Mouse (Mus musculus) cerebellum, adult 18-20 months (tissue): Measurements from ENCODE around the gene Crebzf.

Experiments used
- DNase-seq, 2 experiments: peaks; one replicate each; pipeline ENCODE4 v3.0.0; 2021

Gene Crebzf

GRCm38 (mm10) chr7:90442518-90443080 lies at the start of gene Crebzf:
Crebzf (plus strand) TSS chr7:90442729.
- peak; percentile 94 to 96 for DNase-seq

DNA sequence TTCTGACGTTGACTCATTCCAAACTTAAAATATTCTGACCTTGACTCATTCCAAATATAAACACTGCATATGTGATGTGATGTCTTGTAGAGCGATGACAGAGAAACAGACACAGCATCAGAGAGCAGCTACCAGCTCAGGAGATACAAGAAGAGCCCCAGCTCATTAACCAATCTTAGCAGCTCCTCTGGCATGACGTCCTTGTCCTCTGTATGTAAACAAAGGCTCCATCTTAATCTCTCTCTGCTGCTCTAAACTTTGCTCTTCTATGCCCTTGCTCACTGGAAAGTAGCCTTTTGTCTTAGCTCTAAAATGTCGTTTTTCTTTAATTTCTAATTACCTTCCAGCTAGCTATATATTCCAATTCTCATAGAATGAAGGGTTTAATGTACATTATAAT lies 47.5 kb upstream of the Crebzf start:
- no peak for DNase-seq

- DNase-seq, result no peak
These were observed 46.6 kb upstream of the Crebzf start for GRCm38 (mm10) chr7:90395928-90396327.

GRCm38 (mm10) chr7:90409934-90410333 lies 32.6 kb upstream of the Crebzf start:
- peak; percentile 64 to 76 for DNase-seq

- DNase-seq, result peak; percentile 79 to 88
These were observed 16.2 kb upstream of the Crebzf start, which contains the start of gene Ccdc89 for GRCm38 (mm10) chr7:90426020-90427001. Ccdc89 (plus strand) TSS chr7:90426577.

DNA sequence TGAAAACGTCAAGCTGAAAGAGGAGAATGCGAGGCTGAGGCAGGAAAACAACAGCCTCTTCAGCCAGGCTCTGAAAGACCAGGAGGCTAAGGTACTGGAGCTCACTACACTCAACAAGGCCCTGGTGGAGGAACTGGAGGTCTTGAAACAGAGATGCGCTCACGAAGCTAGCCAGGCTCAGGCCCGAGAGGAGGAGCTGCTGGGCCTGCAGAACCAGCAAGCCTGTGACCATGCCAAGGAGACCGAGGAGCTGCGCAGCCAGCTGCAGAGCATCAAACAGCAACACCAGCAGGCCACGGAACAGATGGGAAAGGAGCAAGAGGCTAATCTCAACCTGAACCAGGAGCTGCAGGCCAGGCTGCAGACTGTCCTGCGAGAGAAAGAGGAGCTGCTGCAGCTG lies 15.5 kb upstream of the Crebzf start:
- peak in 1 of 2 experiments; percentile 25 for DNase-seq

- peak in 1 of 2 experiments; percentile 53 for DNase-seq
These were observed 10.3 kb upstream of the Crebzf start for GRCm38 (mm10) chr7:90432221-90432620.

- no peak for DNase-seq
These were observed 2.5 kb upstream of the Crebzf start for GRCm38 (mm10) chr7:90440044-90440443.

DNA sequence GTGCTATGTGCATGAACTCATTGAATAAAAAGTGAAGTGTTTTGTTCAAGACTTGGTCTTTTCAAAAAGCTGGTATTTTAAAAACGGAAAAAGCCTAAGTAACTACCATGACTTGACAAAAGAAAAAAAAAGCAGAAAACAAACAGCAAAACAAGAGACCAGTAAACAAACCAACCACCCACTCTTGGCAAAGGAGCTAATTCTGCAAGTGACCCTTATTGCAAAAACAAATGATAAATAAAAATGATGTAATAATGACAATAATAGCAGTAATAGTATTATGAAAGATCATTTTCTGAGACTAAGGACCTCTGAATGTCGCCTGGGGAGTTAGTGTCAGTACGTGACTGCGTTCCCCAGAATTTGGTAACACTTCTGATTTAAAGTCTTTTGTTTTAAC lies 459 bp upstream of the Crebzf start:
- peak in 1 of 2 experiments; percentile 23 for DNase-seq

DNA sequence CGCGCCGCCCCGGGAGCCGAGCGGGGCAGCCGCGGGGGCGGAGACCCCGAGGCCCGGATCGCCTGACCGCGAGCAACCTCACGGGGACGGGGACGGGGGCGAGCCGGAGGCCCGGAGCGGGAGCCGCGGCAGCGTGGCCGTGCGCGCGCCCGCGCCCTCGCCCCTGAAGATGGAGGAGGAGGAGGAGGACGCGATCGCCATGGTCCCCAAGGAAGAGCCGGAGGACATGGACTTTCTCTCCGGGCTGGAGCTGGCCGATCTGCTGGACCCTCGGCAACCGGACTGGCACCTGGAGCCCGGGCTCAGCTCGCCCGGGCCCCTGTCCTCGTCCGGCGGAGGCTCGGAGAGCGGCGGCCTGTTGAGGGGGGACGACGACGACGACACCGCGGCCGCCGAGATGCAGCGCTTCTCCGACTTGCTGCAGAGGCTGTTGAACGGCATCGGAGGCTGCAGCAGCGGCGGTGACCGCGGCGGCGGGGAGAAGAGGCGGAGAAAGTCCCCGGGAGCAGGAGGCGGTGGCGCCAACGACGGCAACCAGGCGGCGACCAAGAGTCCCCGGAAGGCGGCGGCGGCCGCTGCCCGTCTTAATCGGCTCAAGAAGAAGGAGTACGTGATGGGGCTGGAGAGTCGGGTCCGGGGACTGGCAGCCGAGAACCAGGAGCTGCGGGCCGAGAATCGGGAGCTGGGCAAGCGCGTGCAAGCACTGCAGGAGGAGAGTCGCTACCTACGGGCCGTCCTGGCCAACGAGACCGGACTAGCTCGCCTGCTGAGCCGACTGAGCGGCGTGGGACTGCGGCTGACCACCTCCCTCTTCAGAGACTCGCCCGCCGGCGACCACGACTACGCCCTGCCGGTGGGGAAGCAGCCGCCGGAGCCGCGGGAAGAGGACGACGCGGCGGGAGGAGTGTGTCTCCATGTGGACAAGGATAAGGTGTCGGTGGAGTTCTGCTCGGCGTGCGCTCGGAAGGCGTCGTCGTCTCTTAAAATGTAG lies 867 bp downstream of the Crebzf start:
- peak; percentile 76 to 83 for DNase-seq

- peak in 1 of 2 experiments; percentile 28 for DNase-seq
These were observed 1.7 kb downstream of the Crebzf start for GRCm38 (mm10) chr7:90444206-90444605.

DNA sequence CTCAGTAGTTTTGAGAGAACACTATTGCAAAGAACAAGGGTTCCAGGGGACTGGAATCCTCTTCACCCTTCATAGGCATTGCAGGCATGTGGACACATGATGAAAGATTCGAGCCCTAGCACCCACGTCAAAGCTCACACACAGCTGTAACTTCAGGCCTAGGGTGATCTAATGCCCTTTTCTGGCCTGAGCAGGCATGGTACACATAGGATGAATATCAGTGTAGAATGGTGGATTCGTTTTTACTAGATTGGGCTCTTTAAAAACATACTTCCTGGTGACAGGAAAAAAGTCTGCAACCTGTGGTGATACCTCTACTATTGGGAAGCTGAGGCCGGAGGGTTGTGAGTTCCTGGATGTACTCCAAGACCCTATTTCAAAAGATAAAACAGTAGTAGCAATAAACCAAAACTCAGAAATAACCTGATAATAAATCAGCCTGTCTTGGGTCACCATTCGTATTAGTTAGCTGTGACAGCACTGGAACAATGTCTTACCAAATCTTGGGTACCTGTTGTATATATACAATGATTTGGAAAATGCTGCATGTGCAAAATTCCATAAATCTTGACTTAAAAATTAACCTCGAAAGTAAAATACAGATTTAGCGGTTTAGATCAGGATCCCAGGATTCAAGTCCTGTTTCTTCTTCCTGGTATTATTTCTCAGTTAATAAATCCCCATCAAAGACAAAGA lies 13.8 kb downstream of the Crebzf start:
- no peak for DNase-seq

DNA sequence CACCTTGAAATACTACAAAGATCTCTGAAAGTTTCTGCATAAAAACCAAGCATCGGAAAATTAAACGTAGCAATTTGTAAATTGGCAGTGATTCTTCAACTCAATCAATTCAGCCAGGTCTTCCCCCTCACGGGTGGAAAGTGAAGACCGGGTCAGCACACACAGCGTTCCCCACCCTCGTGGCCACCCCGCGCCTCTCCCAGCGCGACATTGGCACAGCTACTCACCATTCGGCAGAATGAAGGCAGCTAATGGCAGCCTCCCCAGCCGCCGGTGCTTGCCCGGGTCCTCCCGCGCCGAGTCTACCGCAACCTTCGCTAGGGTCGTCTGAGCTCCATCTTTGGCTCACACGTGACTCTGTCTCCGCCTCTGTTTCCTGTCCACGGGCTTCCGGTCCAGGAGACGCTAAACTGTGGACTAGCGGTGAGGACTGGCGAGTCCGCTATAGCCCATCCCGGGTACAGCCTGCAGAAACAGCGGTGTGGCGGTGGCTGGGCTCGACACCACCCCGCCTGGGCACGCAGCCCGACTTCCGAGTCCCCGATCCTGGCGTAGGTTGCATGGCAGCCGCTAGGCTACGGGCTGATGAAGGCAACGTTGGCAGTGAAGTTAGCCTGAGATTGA lies 14.4 kb downstream of the Crebzf start, which contains the start of gene Tmem126a:
TSS of gene Tmem126a (minus strand) at position 385 of the 624 bp plus-strand sequence.
- peak; percentile 86 to 88 for DNase-seq

GRCm38 (mm10) chr7:90457517-90457916 lies 15.0 kb downstream of the Crebzf start:
- DNase-seq, result no peak

- no peak for DNase-seq
These were observed 17.8 kb downstream of the Crebzf start for GRCm38 (mm10) chr7:90460330-90460729.

GRCm38 (mm10) chr7:90460930-90461329 lies 18.4 kb downstream of the Crebzf start:
- peak; percentile 31 to 45 for DNase-seq

DNA sequence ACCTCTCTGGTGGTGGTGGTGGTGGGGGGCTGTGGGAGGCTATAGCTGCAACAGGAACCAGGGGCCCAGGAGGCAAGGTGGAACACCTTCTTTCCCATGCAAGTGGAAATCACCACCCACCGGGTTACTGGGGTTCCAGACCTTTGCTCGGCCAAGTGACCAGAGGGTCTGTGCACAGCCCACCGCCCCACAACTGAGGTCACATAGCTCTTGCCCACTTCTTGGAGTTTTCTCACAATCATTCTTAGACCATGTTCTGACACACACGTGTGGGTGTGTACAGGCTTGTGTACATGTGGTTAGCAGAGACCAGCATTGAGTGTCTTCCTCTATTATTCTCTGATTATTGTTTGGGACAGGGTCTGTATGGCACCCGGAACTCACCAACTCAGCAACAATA lies 18.9 kb downstream of the Crebzf start:
- DNase-seq, result no peak

DNA sequence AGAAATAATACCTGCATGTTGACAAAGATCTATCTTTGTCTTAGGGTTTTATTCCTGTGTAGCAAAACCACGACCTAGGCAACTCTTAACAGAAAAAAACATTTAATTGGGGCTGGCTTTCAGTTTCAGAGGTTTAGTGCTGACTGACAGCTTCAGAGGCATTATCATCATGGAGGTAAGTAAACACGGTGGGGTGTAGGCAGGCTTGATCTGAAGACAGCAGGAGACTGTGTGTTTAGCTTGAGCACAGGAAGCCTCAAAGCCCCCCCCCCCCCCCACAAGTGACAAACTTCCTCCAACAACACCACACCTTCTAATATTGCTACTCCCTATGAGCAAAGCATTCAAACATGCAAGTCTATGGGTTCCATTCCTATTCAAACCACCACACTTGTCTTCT lies 31.0 kb downstream of the Crebzf start:
- DNase-seq, result no peak

GRCm38 (mm10) chr7:90475793-90476312 lies 33.3 kb downstream of the Crebzf start, which contains the start of gene Tmem126b:
Tmem126b (minus strand) TSS chr7:90476001.
- DNase-seq, result peak; percentile 98 to 100

DNA sequence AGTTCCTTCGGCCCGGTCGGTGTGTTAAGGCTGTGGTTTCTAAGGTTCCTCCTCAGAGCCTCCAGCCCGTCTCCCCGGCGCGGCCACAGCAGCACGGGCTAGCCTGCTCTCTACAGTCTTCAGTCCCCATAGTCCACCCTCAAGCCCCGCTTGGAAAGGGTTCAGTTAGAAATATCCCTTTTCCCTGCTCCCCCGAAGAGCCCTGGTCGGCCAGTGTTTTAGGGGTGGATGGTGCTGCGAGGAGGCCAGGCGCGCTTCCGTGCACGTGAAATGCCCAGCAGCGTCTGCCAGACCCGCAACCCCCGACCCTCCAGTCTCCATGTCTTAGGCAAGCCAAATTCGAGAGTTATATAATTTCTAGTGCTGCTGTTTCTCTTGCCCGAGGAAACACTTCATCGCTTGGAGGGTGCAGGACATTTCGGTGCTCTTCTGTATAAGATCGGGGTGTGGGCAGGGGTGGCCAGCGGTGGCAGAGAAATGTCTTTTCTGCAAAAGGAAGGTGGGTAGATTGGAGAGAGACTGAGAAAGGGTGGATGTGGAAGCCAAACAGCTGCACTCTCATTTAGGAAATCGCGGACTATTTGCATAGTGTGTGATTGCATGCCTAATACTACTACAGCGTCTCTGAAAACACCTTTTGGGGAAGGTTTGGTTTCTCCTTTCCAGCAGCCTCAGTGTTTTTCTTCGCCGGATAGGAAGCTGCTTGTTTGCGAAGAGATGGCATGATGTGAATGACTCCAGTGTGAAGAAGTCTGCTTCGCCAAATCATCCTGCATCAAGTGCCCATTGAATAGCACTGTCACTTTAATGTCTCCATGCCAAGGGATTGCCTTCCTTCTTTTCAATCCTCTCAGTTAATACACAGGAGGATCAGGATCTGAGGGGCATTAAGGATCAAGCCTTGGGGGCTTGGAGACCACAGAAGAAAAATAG lies 34.0 kb downstream of the Crebzf start, which contains the start of gene Dlg2:
TSS of gene Dlg2 (plus strand) at position 360 of the 933 bp plus-strand sequence.
- DNase-seq, result peak in 1 of 2 experiments; percentile 37
